Mouse (Mus musculus) ES-Bruce4 (cell line): ENCODE results near the gene Hecw2. TPM values are rescaled to one million over a fixed set of nuclear protein-coding genes. Genes with fewer than 3 reads are reported as not detected.

Experiments used
- H3K27ac ChIP-seq: 2 replicates; pipeline ENCODE4 v1.5.1; 2012; ENCODE audit warnings: low read length, inconsistent platforms; ENCODE audit not compliant: insufficient read depth
- H3K27me3 ChIP-seq: 2 replicates; pipeline ENCODE4 v1.6.1; 2012; ENCODE audit warnings: mild to moderate bottlenecking, low read length, inconsistent platforms; ENCODE audit not compliant: control insufficient read depth, poor library complexity, insufficient read depth, severe bottlenecking
- H3K36me3 ChIP-seq: 2 replicates; pipeline ENCODE4 v1.6.1; 2012; ENCODE audit warnings: inconsistent platforms, mild to moderate bottlenecking, low read length, moderate library complexity; ENCODE audit not compliant: control insufficient read depth, poor library complexity, insufficient read depth, severe bottlenecking
- H3K4me1 ChIP-seq: one replicate; pipeline ENCODE4 v1.8.1; 2011; ENCODE audit warnings: low read length; ENCODE audit not compliant: control insufficient read depth, insufficient read depth
- H3K4me3 ChIP-seq: 2 replicates; pipeline ENCODE4 v1.5.1; 2011; ENCODE audit warnings: low read depth, mild to moderate bottlenecking, low read length
- H3K9ac ChIP-seq: 2 replicates; pipeline ENCODE4 v1.6.1; 2012; ENCODE audit warnings: low read depth, mild to moderate bottlenecking, inconsistent platforms; ENCODE audit not compliant: poor library complexity, severe bottlenecking
- H3K9me3 ChIP-seq: replicated peaks from 2 replicates; pipeline ENCODE4 v1.6.1; 2012; ENCODE audit warnings: mild to moderate bottlenecking, low read length, inconsistent platforms; ENCODE audit not compliant: control insufficient read depth, poor library complexity, insufficient read depth, severe bottlenecking
- CTCF ChIP-seq: IDR thresholded peaks from one replicate; pipeline ENCODE4 v1.8.1; 2011; ENCODE audit warnings: low read depth, low read length
- EP300 ChIP-seq: IDR thresholded peaks from 2 replicates; pipeline ENCODE4 v1.6.1; 2011; ENCODE audit warnings: low read depth, low read length; ENCODE audit not compliant: insufficient read depth
- POLR2A ChIP-seq: IDR thresholded peaks from one replicate; pipeline ENCODE4 v1.8.1; 2011; ENCODE audit warnings: low read length; ENCODE audit not compliant: insufficient read depth
- polyA plus RNA-seq: library from polyadenylated mRNA; stranded (reverse); fragments of >200 nt; gene quantifications from 2 replicates; pipeline ENCODE4 v1.2.4, GENCODE M21; 2011; ENCODE audit warnings: low read depth; ENCODE audit not compliant: missing spikeins, insufficient read depth, insufficient read length

Gene Hecw2
- polyA plus RNA-seq, 1 experiment: 9.5 TPM

DNA sequence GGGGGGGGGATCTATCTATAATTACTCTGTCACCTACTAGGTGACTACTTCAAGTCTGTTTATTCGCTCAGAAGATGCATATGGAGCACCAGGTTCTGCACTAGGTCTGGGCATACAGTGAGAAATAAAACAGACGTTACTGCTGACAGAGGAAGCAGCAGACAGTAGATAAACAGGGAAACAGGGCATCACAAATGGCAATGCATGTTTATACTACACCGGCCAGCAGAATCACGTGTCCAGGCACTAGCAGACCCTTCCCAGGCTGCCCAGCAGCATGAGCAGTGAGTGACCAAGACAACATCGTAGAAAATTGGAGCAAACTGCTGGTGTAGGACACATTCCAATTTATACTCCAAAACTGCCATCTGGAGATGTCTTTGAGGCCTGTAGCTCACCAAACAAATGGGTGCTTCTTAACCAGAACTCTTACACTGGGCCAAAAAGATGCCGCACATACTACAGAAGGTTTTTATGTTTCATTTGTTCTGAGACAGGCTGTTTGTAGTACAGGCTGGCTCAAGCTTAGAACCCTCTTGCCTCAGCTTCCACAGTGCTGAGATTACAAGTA, 41.7 kb downstream of the Hecw2 start:
- Histone ChIP-seq H3K36me3 (no peaks in the 10 kb centered on the region), H3K4me3 (no peak overlapping the region), H3K9me3 (no peaks in the 10 kb centered on the region), H3K27ac (no peak overlapping the region), H3K9ac (no peak overlapping the region), H3K27me3 (no peaks in the 10 kb centered on the region), H3K4me1 (no peaks in the 10 kb centered on the region)
- TF ChIP-seq POLR2A: no peak
- TF ChIP-seq EP300: no peak
- TF ChIP-seq CTCF: no peak

DNA sequence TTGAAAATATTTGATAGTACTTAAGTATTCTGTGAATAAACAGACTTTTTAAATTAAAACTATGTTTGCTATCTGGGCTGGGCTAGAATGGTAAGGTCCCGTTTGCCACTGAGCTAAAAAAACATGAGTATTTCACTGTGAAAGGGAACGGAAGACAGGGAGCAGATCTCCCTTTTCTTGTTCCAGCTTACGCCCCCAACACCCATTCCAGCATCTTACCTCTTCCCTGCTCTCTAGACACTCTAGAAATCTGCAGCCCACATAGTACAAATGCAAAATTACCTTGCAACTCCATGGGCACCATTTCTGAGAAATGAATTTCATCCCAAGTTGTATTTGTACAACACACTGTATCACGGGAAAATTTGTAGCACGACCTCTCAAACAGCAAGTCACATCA, 49.9 kb downstream of the Hecw2 start:
- Histone ChIP-seq H3K4me3 (no peak overlapping the region), H3K9ac (no peak overlapping the region), H3K36me3 (no peaks in the 10 kb centered on the region), H3K9me3 (no peaks in the 10 kb centered on the region), H3K27me3 (no peaks in the 10 kb centered on the region), H3K4me1 (no peaks in the 10 kb centered on the region), H3K27ac (no peak overlapping the region)
- no peak for TF ChIP-seq CTCF
- TF ChIP-seq POLR2A: no peak
- no peak for TF ChIP-seq EP300

DNA sequence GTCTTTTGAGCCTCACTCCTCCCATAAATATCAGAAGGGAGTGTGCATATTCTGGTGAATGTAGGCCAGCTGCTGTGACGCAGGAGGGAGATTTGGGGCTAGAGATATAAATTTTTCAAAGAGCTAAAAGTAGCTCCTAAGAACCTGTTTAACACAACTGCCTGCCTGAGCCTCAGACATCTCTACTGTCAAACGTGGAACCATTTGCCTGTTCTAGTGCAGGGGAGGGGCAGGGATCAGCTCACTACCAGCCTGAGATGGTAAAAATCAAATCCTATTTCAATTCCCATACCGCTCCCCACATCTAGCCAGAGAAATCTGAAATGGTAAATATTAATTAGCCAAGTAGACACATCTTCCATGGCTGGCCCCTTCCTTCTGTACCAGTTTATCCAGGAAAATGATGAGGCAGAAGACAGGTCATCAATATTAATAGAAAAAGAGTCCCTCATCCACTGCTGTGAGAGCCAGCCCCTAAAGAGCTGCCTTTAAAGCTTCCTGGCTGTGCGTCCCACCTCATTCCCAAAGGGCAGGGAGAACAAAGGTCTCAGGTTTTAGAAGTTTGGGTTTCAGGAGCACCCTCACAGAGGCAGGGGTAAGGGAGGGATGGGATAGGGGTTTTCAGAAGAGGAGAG, 61.0 kb downstream of the Hecw2 start:
- H3K27me3 ChIP-seq: no peaks in the 10 kb centered on the region
- H3K9me3 ChIP-seq: no peaks in the 10 kb centered on the region
- TF ChIP-seq POLR2A (no peak), EP300 (no peak), CTCF (no peak)
- no peak overlapping the region for H3K4me3 ChIP-seq
- no peaks in the 10 kb centered on the region for H3K4me1 ChIP-seq
- H3K36me3 ChIP-seq: no peaks in the 10 kb centered on the region
- no peak overlapping the region for H3K9ac ChIP-seq
- no peak overlapping the region for H3K27ac ChIP-seq

DNA sequence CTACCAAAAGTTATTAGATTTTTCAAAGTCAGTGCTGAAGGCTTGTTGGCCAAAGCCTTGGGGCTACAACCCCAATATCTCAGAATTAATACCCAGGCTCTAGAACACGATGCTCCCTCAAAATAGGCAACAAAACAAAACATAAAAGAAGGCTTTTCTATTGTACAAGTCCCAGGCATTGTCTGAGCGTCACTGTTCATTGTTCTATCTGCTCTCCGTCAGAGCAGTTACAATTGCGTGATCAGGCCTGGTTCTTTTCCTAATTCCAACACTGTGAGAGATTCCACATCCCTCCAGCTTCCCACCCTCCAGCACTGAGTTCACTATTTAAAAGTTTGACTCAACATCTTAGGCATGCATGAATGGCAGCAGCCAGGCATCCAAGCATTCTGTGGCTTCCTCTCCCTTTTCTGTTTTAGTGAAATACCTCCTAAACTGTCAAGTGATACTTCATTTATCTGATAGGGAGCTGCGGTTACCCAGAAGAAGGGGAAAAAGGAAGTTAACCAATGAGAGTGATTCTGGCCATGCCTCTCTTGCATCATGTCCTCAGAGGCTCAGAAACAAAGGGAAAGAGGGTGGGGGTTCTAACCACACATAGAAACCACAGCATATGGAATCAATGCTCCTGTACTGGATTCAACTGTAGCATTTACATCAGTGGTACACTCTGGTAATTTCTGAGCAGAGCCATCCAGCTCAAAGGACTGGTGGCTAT, 66.1 kb downstream of the Hecw2 start:
- no peak for TF ChIP-seq EP300
- TF ChIP-seq POLR2A: no peak
- TF ChIP-seq CTCF: no peak
- Histone ChIP-seq H3K36me3 (no peaks in the 10 kb centered on the region), H3K4me3 (no peak overlapping the region), H3K27ac (no peak overlapping the region), H3K9ac (no peak overlapping the region), H3K27me3 (no peaks in the 10 kb centered on the region), H3K4me1 (no peaks in the 10 kb centered on the region), H3K9me3 (no peaks in the 10 kb centered on the region)

DNA sequence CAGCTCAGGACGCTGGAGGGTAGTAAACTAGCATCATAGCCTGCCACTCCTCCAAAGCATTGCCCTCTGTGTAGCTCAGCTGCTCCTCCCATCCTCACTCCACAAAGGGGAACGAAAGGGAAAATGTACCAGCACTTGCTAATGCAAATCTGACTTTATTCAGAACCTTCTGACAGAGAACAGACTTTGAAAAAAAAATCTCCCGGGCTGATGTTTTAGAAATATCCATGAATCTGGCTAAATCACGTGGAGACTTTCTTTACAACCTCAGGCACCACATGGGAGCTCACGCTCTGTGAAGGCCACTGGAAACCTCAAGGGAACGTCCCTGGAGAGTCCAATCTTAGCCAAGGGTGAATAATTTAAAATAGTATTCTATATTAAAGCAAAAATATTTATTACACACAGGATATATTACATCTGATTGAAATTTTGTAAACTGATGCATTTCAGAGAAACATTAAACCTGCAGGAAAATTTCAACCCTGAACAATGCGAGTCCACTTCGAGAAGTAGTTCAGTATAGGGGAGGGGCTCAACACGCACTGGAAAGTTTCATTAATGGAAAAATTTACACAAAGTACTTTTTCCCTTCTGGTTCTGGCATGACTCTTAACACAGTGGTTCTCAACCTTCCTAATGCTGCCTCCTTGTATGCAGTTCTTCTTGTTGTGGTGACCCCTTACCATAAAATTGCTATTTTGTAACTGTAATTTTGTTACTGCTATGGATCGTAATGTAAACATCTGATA, 67.8 kb downstream of the Hecw2 start:
- no peaks in the 10 kb centered on the region for H3K4me1 ChIP-seq
- no peaks in the 10 kb centered on the region for H3K9me3 ChIP-seq
- no peak overlapping the region for H3K9ac ChIP-seq
- no peak overlapping the region for H3K27ac ChIP-seq
- no peaks in the 10 kb centered on the region for H3K27me3 ChIP-seq
- no peak overlapping the region for H3K4me3 ChIP-seq
- H3K36me3 ChIP-seq: no peaks in the 10 kb centered on the region
- no peak for TF ChIP-seq EP300
- TF ChIP-seq CTCF: no peak
- TF ChIP-seq POLR2A: no peak

DNA sequence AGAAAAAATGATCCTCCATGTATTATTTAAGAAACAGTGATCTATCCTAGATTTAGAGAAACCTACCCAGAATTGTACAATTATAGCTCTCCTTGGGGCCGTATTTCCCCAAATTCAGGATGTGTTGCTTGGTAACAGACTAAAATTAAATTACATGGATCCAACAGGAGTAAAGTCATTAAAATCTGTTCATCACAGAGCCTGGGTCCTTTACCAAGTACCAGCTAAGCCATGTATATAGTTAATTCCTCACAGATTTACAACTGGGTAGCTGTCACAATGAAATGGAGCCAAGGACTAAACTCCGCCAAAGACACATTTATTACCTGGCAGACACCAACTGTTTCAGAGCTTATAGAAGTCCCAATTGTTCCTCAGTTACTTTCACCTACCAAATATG, 72.4 kb downstream of the Hecw2 start:
- no peaks in the 10 kb centered on the region for H3K36me3 ChIP-seq
- TF ChIP-seq EP300 (no peak), CTCF (no peak), POLR2A (no peak)
- no peak overlapping the region for H3K27ac ChIP-seq
- H3K27me3 ChIP-seq: no peaks in the 10 kb centered on the region
- no peak overlapping the region for H3K9ac ChIP-seq
- no peak overlapping the region for H3K4me3 ChIP-seq
- H3K9me3 ChIP-seq: no peaks in the 10 kb centered on the region
- H3K4me1 ChIP-seq: no peaks in the 10 kb centered on the region
